Mouse (Mus musculus): Measurements from ENCODE around the gene Wasf2. TPM values are rescaled to one million over a fixed set of nuclear protein-coding genes. Genes with fewer than 3 reads are reported as not detected.
A peak's percentile ranks its signal among the peaks of the same experiment; 100 is the strongest.

Wasf2 gene
- total RNA-seq, 1 experiment from 2014 or later = 85.9 TPM

DNA sequence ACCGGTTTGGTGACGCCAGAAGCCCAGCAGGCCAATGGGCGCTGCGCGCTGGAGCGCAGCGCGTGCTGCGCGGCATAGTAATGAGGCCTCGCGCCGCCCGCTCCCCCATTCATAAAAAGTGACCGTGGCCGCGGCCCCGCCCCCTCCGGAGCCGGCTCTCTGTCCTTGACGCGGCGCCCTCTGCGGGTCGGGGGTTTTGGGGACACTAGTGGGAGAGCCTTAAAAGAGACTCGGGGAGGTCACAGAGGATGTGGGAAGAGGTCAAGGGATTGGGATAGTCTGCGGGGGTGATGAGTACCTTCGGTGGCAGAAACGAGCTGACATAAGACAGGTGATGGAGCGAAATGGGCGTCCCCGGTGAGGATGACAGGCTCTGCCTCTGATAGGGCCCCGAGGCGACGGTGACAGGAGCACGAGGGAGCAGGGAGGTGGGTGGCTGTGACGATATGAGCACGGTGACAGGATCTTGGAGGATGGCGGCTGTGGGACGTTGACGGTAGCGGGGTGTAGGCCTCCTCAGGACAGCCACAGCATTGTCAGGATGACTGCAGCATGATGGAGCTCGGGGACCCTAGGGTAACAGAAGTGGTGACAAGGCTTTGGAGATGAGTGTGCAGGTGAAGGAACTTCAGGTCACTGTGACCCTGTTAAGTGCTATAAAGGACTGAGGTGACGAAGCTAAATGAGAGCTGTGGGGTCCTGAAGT is 82.4 kb downstream of the Wasf2 start:
- ATAC-seq (replicated peaks; ENCODE audit: insufficient number of reproducible peaks, low FRiP score, low TSS enrichment, poor library complexity, severe bottlenecking) = peak; percentile 51

DNA sequence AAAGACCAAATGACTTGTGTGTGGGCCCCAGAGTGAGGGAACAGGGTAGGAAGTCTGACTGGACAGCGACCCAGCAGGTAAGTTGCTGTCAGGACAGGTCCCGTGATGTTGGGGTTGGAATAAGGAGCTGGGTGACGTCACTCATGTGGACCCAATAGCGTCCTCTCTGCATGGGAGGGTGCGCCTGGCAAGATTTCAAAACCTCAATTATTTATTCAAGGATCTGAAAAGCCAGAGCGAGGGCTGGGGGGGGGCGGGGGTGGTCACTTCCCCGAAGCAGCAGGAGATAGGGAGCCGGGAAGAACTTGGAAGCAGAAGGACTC is 82.9 kb downstream of the Wasf2 start:
- ATAC-seq (replicated peaks; ENCODE audit: insufficient number of reproducible peaks, low FRiP score, low TSS enrichment, poor library complexity, severe bottlenecking) = no peak

- ATAC-seq (replicated peaks; ENCODE audit: insufficient number of reproducible peaks, low FRiP score, low TSS enrichment, poor library complexity, severe bottlenecking) = no peak
Measured at GRCm38 (mm10) chr4:133213661-133214060, 83.4 kb downstream of the Wasf2 start.

- 0 out of 2 replicates have a peak, but pooled peaks have one; percentile 38 for ATAC-seq (replicated peaks; ENCODE audit: insufficient number of reproducible peaks, low FRiP score, low TSS enrichment, poor library complexity, severe bottlenecking)
Measured at GRCm38 (mm10) chr4:133217641-133218040, 87.3 kb downstream of the Wasf2 start.

- ATAC-seq (replicated peaks; ENCODE audit: insufficient number of reproducible peaks, low FRiP score, low TSS enrichment, poor library complexity, severe bottlenecking) = no peak
Measured at GRCm38 (mm10) chr4:133218745-133219144, 88.4 kb downstream of the Wasf2 start.

DNA sequence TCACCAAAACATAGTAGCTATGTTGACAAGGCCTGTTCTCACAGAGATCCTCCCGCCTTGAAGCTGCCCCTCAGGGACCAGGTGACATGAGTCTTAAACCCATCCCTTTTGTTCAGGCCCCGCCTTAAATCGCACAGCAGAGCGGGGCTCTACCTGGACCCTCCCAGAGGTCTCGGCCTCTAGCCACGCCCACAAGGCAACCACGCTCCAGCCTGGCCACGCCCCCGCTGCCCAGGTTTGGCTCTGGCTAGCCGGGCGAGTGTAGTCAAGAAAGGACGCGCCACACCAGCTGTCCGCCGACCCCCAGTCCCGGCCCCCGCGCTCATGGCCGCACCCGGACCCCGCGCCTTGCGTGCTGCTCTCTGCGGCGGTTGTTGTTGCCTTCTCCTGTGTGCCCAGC is 90.4 kb downstream of the Wasf2 start:
- ATAC-seq (replicated peaks; ENCODE audit: insufficient number of reproducible peaks, low FRiP score, low TSS enrichment, poor library complexity, severe bottlenecking) = no peak

GRCm38 (mm10) chr4:133221701-133222100 is 91.4 kb downstream of the Wasf2 start:
- no peak for ATAC-seq (replicated peaks; ENCODE audit: insufficient number of reproducible peaks, low FRiP score, low TSS enrichment, poor library complexity, severe bottlenecking)

DNA sequence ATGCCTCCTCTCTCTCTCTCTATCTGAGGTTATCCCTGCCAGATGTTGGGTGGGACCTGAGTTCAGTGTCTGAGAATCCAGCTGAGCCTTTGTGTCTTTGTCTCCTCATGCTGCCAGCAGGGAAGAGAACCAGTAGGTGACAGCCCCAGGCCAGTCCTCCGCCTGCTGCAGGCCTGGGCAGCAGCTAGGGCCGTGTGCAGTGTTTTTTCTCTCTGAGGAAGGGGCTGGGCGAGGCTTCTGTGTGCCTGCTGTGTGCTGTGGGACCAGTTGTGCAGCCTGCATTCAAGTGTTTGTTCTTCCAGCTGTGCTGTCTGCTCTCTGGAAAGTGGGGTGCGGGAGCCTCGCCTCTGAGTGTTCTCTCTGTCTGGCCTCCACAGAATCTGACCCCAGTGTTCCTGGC is 93.6 kb downstream of the Wasf2 start:
- no peak for ATAC-seq (replicated peaks; ENCODE audit: insufficient number of reproducible peaks, low FRiP score, low TSS enrichment, poor library complexity, severe bottlenecking)

DNA sequence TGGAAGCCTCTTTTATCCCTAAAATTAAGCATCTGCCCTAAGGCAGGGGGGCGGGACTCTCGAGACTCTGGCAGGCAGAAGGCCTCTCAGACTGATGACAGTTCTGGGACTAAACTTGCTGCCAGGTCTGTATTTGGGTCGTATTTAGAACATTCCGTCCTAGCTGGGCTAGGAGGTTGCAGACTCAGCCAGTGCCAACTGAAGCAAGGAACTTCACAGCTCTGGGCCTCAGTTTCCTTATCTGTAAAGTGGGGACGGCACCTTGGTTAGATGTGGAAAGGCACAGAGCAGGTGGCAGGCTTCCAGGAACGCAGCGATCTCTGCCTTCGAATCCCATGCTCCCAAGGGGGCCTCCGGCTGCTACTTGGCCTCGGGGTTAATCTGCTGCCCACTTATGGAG is 95.8 kb downstream of the Wasf2 start:
- ATAC-seq (replicated peaks; ENCODE audit: insufficient number of reproducible peaks, low FRiP score, low TSS enrichment, poor library complexity, severe bottlenecking) = no peak

GRCm38 (mm10) chr4:133227636-133228035 is 97.3 kb downstream of the Wasf2 start:
- no peak; the same call in 1 of the 2 replicates for ATAC-seq (replicated peaks; ENCODE audit: insufficient number of reproducible peaks, low FRiP score, low TSS enrichment, poor library complexity, severe bottlenecking)

DNA sequence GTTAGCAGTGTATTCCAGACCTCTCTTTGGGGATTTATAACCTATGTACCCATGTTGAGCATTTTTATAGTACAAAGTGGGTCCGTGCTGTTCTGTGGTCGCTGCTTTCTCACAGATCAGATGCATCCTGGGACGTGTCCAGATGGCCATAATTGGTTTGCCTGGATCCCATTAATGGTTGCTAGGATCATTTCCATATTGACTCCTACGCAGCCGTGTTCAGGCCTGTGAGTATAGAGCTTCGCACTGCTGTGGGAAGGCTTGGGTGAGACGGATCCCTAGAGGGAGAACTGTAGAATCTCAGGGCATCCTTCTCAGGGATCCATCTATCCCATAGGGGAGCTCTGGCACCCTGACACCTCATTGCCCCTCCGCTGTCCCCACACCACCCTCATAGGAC is 99.3 kb downstream of the Wasf2 start:
- no peak for ATAC-seq (replicated peaks; ENCODE audit: insufficient number of reproducible peaks, low FRiP score, low TSS enrichment, poor library complexity, severe bottlenecking)

DNA sequence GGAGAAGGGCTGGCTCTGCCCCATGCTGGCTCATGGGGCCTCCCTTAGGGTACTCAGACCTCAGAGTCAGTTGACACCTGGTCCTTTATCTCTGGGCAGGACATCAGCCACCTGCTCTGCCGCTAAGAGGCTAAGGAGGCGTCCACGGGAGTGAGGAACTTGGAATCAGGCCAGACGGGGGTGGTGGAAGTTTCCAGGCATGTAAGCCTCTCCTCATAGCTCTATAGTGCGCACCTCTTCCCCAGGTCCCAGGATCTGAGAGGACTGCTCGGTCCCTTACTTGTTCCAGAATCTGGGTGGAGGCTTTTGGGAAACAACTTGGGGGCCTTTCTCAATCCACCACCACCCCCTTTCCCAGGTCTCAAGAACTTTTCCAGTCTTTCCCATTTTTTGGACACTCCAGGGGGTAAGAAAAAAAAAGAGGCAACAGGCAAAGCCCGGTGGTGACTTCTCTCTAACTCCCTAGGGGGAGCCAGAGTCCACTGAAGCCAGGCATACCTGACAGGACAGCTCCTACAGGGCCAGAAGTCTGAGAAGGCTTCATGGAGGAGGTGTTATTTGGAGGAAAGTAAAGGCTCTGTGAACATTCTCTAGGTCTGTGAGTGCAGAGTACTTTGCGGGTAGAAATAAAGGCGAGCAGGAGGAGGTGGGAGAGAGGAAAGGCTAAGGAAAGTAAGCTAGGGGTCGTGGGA is 103.1 kb downstream of the Wasf2 start:
- no peak for ATAC-seq (replicated peaks; ENCODE audit: insufficient number of reproducible peaks, low FRiP score, low TSS enrichment, poor library complexity, severe bottlenecking)

- no peak for ATAC-seq (replicated peaks; ENCODE audit: insufficient number of reproducible peaks, low FRiP score, low TSS enrichment, poor library complexity, severe bottlenecking)
Measured at GRCm38 (mm10) chr4:133234771-133235170, 104.5 kb downstream of the Wasf2 start.

- ATAC-seq (replicated peaks; ENCODE audit: insufficient number of reproducible peaks, low FRiP score, low TSS enrichment, poor library complexity, severe bottlenecking) = no peak
Measured at GRCm38 (mm10) chr4:133235415-133235814, 105.1 kb downstream of the Wasf2 start.

- ATAC-seq (replicated peaks; ENCODE audit: insufficient number of reproducible peaks, low FRiP score, low TSS enrichment, poor library complexity, severe bottlenecking) = peak; percentile 45; the same call in 1 of the 2 replicates
Measured at GRCm38 (mm10) chr4:133237911-133238310, 107.6 kb downstream of the Wasf2 start.

GRCm38 (mm10) chr4:133240490-133240921 is 110.2 kb downstream of the Wasf2 start, which contains the start of gene Map3k6:
Gene Map3k6, plus strand, starts transcription at chr4:133240818.
- ATAC-seq (replicated peaks; ENCODE audit: insufficient number of reproducible peaks, low FRiP score, low TSS enrichment, poor library complexity, severe bottlenecking) = peak; percentile 23; the same call in 1 of the 2 replicates

- peak; percentile 80 for ATAC-seq (replicated peaks; ENCODE audit: insufficient number of reproducible peaks, low FRiP score, low TSS enrichment, poor library complexity, severe bottlenecking)
Measured at GRCm38 (mm10) chr4:133240934-133241908, 110.9 kb downstream of the Wasf2 start.

GRCm38 (mm10) chr4:133241910-133242309 is 111.6 kb downstream of the Wasf2 start:
- ATAC-seq (replicated peaks; ENCODE audit: insufficient number of reproducible peaks, low FRiP score, low TSS enrichment, poor library complexity, severe bottlenecking) = no peak

- ATAC-seq (replicated peaks; ENCODE audit: insufficient number of reproducible peaks, low FRiP score, low TSS enrichment, poor library complexity, severe bottlenecking) = no peak
Measured at GRCm38 (mm10) chr4:133242710-133243109, 112.4 kb downstream of the Wasf2 start.
